Mouse (Mus musculus) c-Kit-positive CD71-positive TER-119-negative erythroid progenitor cells, embryonic 14.5 days (primary cell): Measurements from ENCODE around the gene Smndc1.

Experiments
- DNase-seq: peaks from one replicate; pipeline ENCODE4 v3.0.0-alpha.2; 2013; ENCODE audit warnings: low read depth

Smndc1 gene

DNA sequence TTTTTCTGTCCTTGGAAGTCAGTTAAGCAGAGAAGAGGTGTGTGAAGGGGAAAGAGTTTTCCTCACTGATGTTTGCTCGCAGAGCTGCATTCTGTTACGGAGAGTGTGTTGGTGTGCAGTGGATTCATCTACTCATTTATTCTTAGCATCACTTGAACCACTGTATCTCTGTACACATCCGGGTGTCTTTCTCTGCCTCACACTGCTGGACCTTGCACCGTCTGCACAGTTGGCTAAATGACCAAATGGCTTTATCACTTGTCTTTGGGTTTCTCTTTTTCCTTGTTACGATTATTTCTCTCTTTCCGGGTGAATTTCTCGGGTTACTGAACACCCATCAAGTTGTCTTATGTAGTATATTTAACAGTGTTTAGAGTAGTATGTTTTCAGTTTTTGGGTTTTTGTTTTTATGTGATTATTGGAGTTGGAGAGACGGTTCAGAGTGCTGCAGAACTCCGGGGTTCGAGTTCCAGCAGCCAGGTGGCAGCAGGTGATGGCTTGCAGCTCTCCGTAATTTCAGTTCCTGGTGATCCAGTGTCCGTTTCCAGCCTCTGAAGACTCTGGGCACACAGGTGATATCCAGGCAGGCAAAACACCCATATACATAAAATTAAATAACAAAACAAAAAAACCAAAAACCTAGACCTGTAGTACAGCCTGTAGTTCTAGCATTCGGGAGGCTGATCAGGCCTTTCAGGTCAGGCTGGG, 47.0 kb downstream of the Smndc1 start:
- no peak for DNase-seq

GRCm38 (mm10) chr19:53340423-53340822, 50.0 kb downstream of the Smndc1 start:
- no peak for DNase-seq

DNA sequence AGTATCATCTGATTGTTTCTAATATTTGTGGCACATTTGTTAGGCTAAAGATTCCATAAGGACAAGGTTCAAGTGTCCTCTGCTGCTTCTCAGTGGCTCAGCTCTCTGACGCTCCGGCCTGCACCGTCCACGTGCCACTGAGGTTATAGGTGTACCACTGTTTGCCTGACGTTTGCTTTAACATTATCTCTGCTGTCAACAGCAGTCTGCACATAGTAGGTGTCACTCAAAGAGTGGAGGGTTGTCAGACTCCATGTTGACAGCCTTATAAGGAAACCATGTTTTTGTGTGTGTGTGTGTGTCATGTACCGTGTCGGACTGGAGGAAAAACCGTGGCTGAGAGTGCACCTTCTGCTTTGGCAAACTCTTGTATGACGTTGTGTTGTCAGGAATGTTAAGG, 55.1 kb downstream of the Smndc1 start:
- DNase-seq: no peak

- no peak for DNase-seq
Measured at GRCm38 (mm10) chr19:53333730-53334129, 56.6 kb downstream of the Smndc1 start.

- no peak for DNase-seq
Measured at GRCm38 (mm10) chr19:53331882-53332500, 58.4 kb downstream of the Smndc1 start.

GRCm38 (mm10) chr19:53329992-53330381, 60.4 kb downstream of the Smndc1 start:
- no peak for DNase-seq
